Comparison of ENCODE assay signal across 10 mouse cellular contexts in the genomic region with DNA sequence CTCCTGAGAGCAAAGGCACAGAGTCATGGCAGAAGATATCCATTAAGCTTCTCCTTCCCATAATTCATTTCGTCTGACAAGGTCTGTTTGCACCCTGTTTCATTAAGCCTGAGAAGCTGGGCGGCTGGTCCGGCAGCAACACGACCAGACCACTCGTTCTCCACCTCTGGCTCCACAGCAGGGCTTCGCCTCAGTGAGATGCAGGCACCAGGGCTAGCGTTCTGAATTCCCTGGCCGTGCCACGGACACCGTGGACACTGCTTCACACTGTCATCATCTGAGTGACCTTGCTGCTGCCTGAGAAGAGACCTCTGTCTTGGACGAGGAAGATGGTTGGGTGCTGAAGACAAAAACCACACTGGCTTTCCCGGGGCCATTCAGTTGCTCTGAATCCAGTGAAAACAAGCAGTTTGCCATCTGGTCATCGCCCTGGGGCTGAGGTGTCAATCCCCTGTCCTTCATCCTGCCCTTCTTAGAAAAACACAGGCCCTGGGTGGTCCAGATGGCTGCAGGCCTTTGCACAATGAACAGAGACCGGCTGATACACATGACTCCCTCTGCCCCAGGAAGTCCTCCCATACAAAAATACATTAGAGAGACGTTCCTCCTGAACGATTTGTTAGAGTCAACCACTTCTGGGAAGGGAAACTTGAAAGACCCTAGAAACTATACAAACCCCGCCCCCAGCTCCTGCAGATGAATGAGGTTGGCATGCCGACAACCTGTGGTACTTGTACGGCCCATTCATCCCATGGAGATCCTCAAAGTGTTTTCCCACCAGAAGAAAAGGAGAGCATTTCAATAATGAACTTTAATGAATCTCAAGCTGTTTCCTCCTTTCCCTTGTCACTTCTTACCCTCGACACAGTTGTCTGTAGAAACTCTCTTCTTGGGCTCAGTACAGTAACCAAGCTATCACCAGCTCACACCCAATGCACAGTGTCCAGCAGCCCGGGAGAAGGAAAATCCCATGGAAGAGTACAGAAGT. TPM values are rescaled to one million over a fixed set of nuclear protein-coding genes. Genes with fewer than 3 reads are reported as not detected.
DNase-seq lines count a peak whose midpoint lies in the region; ATAC-seq and TF ChIP-seq lines count a peak whose summit lies in the region.
"Had no signal": no experiment of that assay in that cellular context is flagged by ENCODE, and none has a peak within 500 bp of the region (broad histone marks: within the 10 kb centered on the region; RNA-seq: fewer than 3 reads in every experiment).

No protein-coding gene starts in this region.

- peak; percentile 65 for ATAC-seq in forebrain, embryonic 13.5 days
- ATAC-seq in midbrain, postnatal 0 days (ENCODE audit: low FRiP score) = no peak
- ATAC-seq: inflammation-experienced regulatory T-cells, adult 6 months had no signal

- WGBS in forebrain, embryonic 13.5 days = 38% methylated on average over 21 of the region's 21 CpGs
- WGBS in midbrain, postnatal 0 days = 44% methylated on average over 21 of the region's 21 CpGs

- no peaks in the 10 kb centered on the region for H3K27me3 ChIP-seq in forebrain, embryonic 13.5 days
- H3K27me3 ChIP-seq in midbrain, postnatal 0 days (ENCODE audit: insufficient read depth, low read length) = no peaks in the 10 kb centered on the region

- no peaks in the 10 kb centered on the region for H3K36me3 ChIP-seq in forebrain, embryonic 13.5 days (ENCODE audit: poor library complexity, severe bottlenecking)
- H3K36me3 ChIP-seq in midbrain, postnatal 0 days (ENCODE audit: insufficient read depth, low read length) = no peaks in the 10 kb centered on the region

- H3K9me3 ChIP-seq in forebrain, embryonic 13.5 days (replicated peaks) = 0 out of 2 replicates have a peak, but pooled peaks cover 8% of the 10 kb centered on the region
- H3K9me3 ChIP-seq in midbrain, postnatal 0 days (ENCODE audit: low read length) = no peaks in the 10 kb centered on the region

- no peak for TF ChIP-seq CTCF in midbrain, postnatal 0 days (IDR thresholded peaks at IDR 0.05)

- H3K4me3 ChIP-seq in forebrain, embryonic 13.5 days = no peak overlapping the region
- no peak overlapping the region for H3K4me3 ChIP-seq in midbrain, postnatal 0 days (ENCODE audit: low read depth, low read length)
- H3K4me3 ChIP-seq: left cerebral cortex, adult 2 months had no signal

- peaks cover 8% of the 10 kb centered on the region for H3K4me1 ChIP-seq in forebrain, embryonic 13.5 days
- H3K4me1 ChIP-seq in midbrain, postnatal 0 days (ENCODE audit: insufficient read depth, low read length) = no peaks in the 10 kb centered on the region

- H3K27ac ChIP-seq in forebrain, embryonic 13.5 days = no peak overlapping the region
- no peak overlapping the region for H3K27ac ChIP-seq in midbrain, postnatal 0 days (ENCODE audit: low read depth, low read length)
- H3K27ac ChIP-seq: left cerebral cortex, adult 2 months had no signal

- H3K9ac ChIP-seq in forebrain, embryonic 13.5 days = no peak overlapping the region
- H3K9ac ChIP-seq in midbrain, postnatal 0 days (replicated peaks; ENCODE audit: low read length, poor library complexity, severe bottlenecking) = no peak overlapping the region

- peak; percentile 44 for DNase-seq in kidney, postnatal 10 days
- no peak for DNase-seq in kidney, postnatal 36 days
- DNase-seq in ZHBTc4 (ENCODE audit: low read depth, low spot score) = peak; percentile 63
- peak; percentile 33 for DNase-seq in midbrain, postnatal 0 days (ENCODE audit: low spot score)
- no peak for DNase-seq in natural killer cell, adult 2 months (ENCODE audit: low spot score in 2 of 2)
- no peak for DNase-seq in adrenal gland, adult (ENCODE audit: inconsistent age in 2 of 2, low spot score in 1 of 2)

- no peak overlapping the region for H3K4me2 ChIP-seq in forebrain, embryonic 13.5 days
- H3K4me2 ChIP-seq in midbrain, postnatal 0 days (ENCODE audit: low read depth, low read length, poor library complexity, severe bottlenecking) = no peak overlapping the region

RNA-seq across cellular contexts. Expression of gene Slc22a22, which starts 32.1 kb away (rescaled TPM):
- not detected in 2 replicates for polyA plus RNA-seq in forebrain, embryonic 13.5 days (2015; fragmentation: Nextera tagmentation; extraction: Ambion mirVana)
- total RNA-seq in midbrain, postnatal 0 days (2014; rRNA removed) = not detected in 2 replicates
- not detected in 2 replicates for polyA plus RNA-seq in midbrain, postnatal 0 days (2015; fragmentation: Nextera tagmentation; extraction: Ambion mirVana)
- total RNA-seq: left cerebral cortex, adult 2 months; megakaryocyte progenitor cell, adult 5-6 weeks had no signal
- polyA plus RNA-seq: inflammation-experienced regulatory T-cells, adult 6 months had no signal

Comparison
In these comparisons a context has a peak if more than half of its experiments do, and no peak if none do; other contexts are left out.
1. DNase-seq: peak in kidney, postnatal 10 days (single experiment), ZHBTc4 (single experiment) and midbrain, postnatal 0 days (single experiment); none in kidney, postnatal 36 days (0 of 2), natural killer cell, adult 2 months (0 of 2) and adrenal gland, adult (0 of 2).